Mouse (Mus musculus) brain, embryonic 14.5 days (tissue): ENCODE data around the gene Cnfn.

Experiments
- CTCF ChIP-seq: fragments of 200-500 bp; IDR thresholded peaks from 2 replicates; pipeline ENCODE4 v1.5.1; 2012; ENCODE audit warnings: inconsistent platforms, mild to moderate bottlenecking, moderate library complexity, borderline replicate concordance; ENCODE audit not compliant: insufficient read depth, insufficient read length; ENCODE audit errors: extremely low read depth
- POLR2A ChIP-seq: fragments of 200-500 bp; IDR thresholded peaks from 2 replicates; pipeline ENCODE4 v1.6.1; 2012; ENCODE audit warnings: mild to moderate bottlenecking, inconsistent platforms, borderline replicate concordance; ENCODE audit not compliant: poor library complexity, insufficient read depth, insufficient read length, severe bottlenecking; ENCODE audit errors: extremely low read depth

DNA sequence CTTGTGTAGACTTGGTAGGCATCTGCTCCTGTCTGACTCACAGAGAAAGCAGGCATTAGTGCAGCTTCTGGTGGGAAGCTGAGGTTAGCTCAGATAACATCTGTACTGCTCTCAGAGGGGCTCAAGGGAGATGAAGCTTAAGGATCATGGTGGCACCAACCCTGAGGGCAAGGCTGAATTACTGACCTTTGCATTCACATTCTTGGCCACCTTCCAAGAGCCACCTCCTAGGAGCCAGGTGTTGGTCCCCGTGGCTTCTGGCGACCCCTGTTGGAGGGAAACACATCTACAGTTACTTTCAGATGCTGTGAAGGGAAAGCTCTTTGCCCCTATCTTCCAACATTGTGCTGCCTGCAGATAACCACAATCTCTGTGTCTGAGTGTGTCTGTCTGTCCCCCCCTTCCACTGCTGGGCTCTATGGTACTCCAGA, 33.2 kb upstream of the Cnfn start:
- TF ChIP-seq CTCF (peak; percentile 48; the same call in 1 of the 2 replicates), POLR2A (no peak)
